Mouse (Mus musculus) lung, adult 2 months (tissue): ENCODE measurements around the gene Qdpr.

Experiments used
- CTCF ChIP-seq: fragments of 200-500 bp; IDR thresholded peaks from 2 replicates; pipeline ENCODE4 v1.5.1; 2011; ENCODE audit warnings: mild to moderate bottlenecking, low read length, control low read depth; ENCODE audit not compliant: insufficient read depth
- POLR2A ChIP-seq: fragments of 200-500 bp; IDR thresholded peaks from 2 replicates; pipeline ENCODE4 v1.6.1; 2011; ENCODE audit warnings: low read depth, mild to moderate bottlenecking, control low read depth, low read length, borderline replicate concordance; ENCODE audit errors: extremely low read depth

- TF ChIP-seq CTCF: no peak
- no peak for TF ChIP-seq POLR2A
Measured at GRCm38 (mm10) chr5:45453451-45453850, 3.4 kb upstream of the Qdpr start, which contains the start of gene Clrn2.
